Mouse (Mus musculus): ENCODE data around the gene Pparg. TPM values are rescaled to one million over a fixed set of nuclear protein-coding genes. Genes with fewer than 3 reads are reported as not detected.

The Pparg gene
- polyA plus RNA-seq (2014; fragmentation: Nextera tagmentation; extraction: Ambion mirVana): 0.16 TPM in 1 of 2 replicates, not detected in the other

DNA sequence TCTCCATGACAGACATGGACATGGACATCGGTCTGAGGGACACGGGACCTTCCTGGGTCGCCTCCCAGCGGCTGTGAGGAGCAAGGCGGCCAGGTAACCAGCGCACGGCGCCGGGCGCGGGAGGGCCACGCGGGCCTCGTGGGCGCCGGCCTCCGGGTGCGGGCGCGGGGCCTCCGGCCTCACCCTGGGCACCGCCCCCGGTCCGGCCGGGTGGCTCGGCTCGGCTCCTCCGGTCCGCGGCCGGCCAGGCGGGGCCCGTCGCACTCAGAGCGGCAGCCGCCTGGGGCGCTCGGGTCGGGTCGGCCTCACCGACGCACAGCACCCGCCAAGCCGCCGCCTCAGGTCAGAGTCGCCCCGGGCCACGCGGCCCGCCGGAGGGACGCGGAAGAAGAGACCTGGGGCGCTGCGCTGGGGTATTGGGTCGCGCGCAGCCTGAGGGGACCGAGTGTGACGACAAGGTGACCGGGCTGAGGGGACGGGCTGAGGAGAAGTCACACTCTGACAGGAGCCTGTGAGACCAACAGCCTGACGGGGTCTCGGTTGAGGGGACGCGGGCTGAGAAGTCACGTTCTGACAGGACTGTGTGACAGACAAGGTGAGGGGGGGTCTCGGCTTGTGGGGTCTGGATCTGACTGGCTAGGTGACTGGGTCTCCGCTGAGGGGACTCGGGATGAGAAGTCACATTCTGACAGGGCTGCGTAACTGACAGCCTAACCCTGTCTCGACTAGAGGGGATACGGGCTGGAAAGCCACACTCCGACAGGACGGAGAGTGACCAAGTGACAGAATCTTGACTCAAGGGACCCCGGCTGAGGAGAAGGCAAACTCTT lies at the start of gene Pparg:
TSS of gene Pparg (plus strand) at position 176 of the 830 bp plus-strand sequence.
- H3K9me3 ChIP-seq (replicated peaks; ENCODE audit: control insufficient read depth, low read length): peaks cover 6% of the 10 kb centered on the region; the same call in 1 of the 2 replicates
- peak; percentile 69 for ATAC-seq
- DNase-seq (ENCODE audit: low spot score): peak; percentile 32
- peaks cover 7% of the 10 kb centered on the region for H3K4me1 ChIP-seq (ENCODE audit: control insufficient read depth, insufficient read depth, low read length)
- H3K4me3 ChIP-seq (ENCODE audit: low read depth, low read length): peak within 1 kb of the TSS; percentile 55
- peak within 1 kb of the TSS; percentile 99 for H3K4me2 ChIP-seq (ENCODE audit: low read length)
- peaks cover 12% of the 10 kb centered on the region for H3K27me3 ChIP-seq (replicated peaks; ENCODE audit: control insufficient read depth, insufficient read depth, low read length)
- H3K27ac ChIP-seq (ENCODE audit: low read depth, low read length): no peak within 1 kb of the TSS
- H3K36me3 ChIP-seq (ENCODE audit: control insufficient read depth, insufficient read depth, low read length): no peaks in the 10 kb centered on the region
- H3K9ac ChIP-seq (ENCODE audit: low read length): peak within 1 kb of the TSS; percentile 62
- 1% methylated on average over 68 of the region's 76 CpGs for WGBS

DNA sequence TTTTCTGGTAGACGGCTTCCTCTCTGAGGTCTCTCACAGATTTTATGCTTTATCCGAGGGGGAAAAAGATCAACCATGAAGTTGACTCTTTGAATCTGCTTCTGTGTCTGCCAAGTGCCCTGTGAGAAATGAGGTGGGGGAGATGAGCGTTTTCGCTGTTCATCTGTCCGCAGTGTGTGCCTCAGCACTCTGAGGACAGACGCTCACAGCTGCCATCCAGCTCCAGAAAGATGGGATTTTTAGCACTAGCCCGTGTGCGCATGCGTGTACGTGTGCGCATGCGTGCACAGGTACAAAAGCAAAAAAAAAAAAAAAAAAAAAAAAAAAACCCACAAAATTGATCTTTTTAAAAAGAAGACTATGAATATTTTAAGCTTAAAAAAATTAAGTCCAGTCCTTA lies 48.0 kb upstream of the Pparg start:
- Histone ChIP-seq H3K4me2 (ENCODE audit: low read length) (peak overlapping the region; percentile 22), H3K27me3 (replicated peaks; ENCODE audit: control insufficient read depth, insufficient read depth, low read length) (no peaks in the 10 kb centered on the region), H3K9me3 (replicated peaks; ENCODE audit: control insufficient read depth, low read length) (no peaks in the 10 kb centered on the region), H3K9ac (ENCODE audit: low read length) (0 out of 2 replicates have a peak overlapping the region, but pooled peaks have one; percentile 33), H3K4me3 (ENCODE audit: low read depth, low read length) (peak overlapping the region; percentile 11; the same call in 1 of the 2 replicates), H3K4me1 (ENCODE audit: control insufficient read depth, insufficient read depth, low read length) (no peaks in the 10 kb centered on the region), H3K27ac (ENCODE audit: low read depth, low read length) (no peak overlapping the region), H3K36me3 (ENCODE audit: control insufficient read depth, insufficient read depth, low read length) (no peaks in the 10 kb centered on the region)
- no peak for ATAC-seq
- WGBS: 71% methylated on average over 12 of the region's 12 CpGs
- DNase-seq (ENCODE audit: low spot score): peak; percentile 41

DNA sequence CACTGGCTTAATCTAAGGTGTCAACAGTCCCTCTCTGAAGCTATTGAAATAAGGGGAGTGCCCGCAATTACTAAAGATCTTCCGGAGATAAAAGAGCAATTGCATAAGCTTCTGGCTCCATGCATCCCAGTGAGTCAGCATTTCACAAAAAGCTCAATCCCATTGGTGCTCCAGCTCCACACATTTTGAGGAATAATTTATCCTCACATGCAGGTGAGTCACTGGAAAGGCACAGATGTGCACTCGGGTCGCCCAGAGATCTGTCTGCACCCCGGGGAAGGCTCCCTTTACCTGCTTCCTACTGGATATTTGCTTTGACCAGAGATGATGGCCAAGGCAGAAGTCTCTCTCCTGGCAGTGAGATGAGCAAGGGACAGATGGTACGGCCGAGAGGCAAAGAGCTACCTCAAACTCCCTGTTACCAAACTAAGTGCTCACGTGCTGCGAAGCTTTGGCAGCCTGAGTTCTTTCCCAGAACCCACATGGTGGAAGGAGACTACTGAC lies 47.5 kb upstream of the Pparg start:
- Histone ChIP-seq H3K4me2 (ENCODE audit: low read length) (no peak overlapping the region), H3K27me3 (replicated peaks; ENCODE audit: control insufficient read depth, insufficient read depth, low read length) (no peaks in the 10 kb centered on the region), H3K9me3 (replicated peaks; ENCODE audit: control insufficient read depth, low read length) (no peaks in the 10 kb centered on the region), H3K27ac (ENCODE audit: low read depth, low read length) (no peak overlapping the region), H3K36me3 (ENCODE audit: control insufficient read depth, insufficient read depth, low read length) (no peaks in the 10 kb centered on the region), H3K9ac (ENCODE audit: low read length) (no peak overlapping the region), H3K4me1 (ENCODE audit: control insufficient read depth, insufficient read depth, low read length) (no peaks in the 10 kb centered on the region), H3K4me3 (ENCODE audit: low read depth, low read length) (no peak overlapping the region)
- ATAC-seq (no peak), DNase-seq (ENCODE audit: low spot score) (no peak)
- 67% methylated on average over 9 of the region's 9 CpGs for WGBS

GRCm38 (mm10) chr6:115313910-115314309 lies 46.8 kb upstream of the Pparg start:
- DNase-seq (ENCODE audit: low spot score) (no peak), ATAC-seq (no peak)
- no peaks in the 10 kb centered on the region for H3K27me3 ChIP-seq (replicated peaks; ENCODE audit: control insufficient read depth, insufficient read depth, low read length)
- H3K27ac ChIP-seq (ENCODE audit: low read depth, low read length): no peak overlapping the region
- 77% methylated on average over 7 of the region's 7 CpGs for WGBS
- no peak overlapping the region for H3K4me2 ChIP-seq (ENCODE audit: low read length)
- H3K4me3 ChIP-seq (ENCODE audit: low read depth, low read length): no peak overlapping the region
- H3K9ac ChIP-seq (ENCODE audit: low read length): no peak overlapping the region
- no peaks in the 10 kb centered on the region for H3K36me3 ChIP-seq (ENCODE audit: control insufficient read depth, insufficient read depth, low read length)
- H3K4me1 ChIP-seq (ENCODE audit: control insufficient read depth, insufficient read depth, low read length): no peaks in the 10 kb centered on the region
- no peaks in the 10 kb centered on the region for H3K9me3 ChIP-seq (replicated peaks; ENCODE audit: control insufficient read depth, low read length)

- no peak overlapping the region for H3K4me2 ChIP-seq (ENCODE audit: low read length)
- ATAC-seq (no peak), DNase-seq (ENCODE audit: low spot score) (no peak)
- H3K4me1 ChIP-seq (ENCODE audit: control insufficient read depth, insufficient read depth, low read length): no peaks in the 10 kb centered on the region
- no peaks in the 10 kb centered on the region for H3K9me3 ChIP-seq (replicated peaks; ENCODE audit: control insufficient read depth, low read length)
- H3K4me3 ChIP-seq (ENCODE audit: low read depth, low read length): no peak overlapping the region
- H3K9ac ChIP-seq (ENCODE audit: low read length): no peak overlapping the region
- WGBS: 81% methylated on average over 4 of the region's 4 CpGs
- H3K36me3 ChIP-seq (ENCODE audit: control insufficient read depth, insufficient read depth, low read length): no peaks in the 10 kb centered on the region
- no peaks in the 10 kb centered on the region for H3K27me3 ChIP-seq (replicated peaks; ENCODE audit: control insufficient read depth, insufficient read depth, low read length)
- no peak overlapping the region for H3K27ac ChIP-seq (ENCODE audit: low read depth, low read length)
Measured at GRCm38 (mm10) chr6:115315770-115316169, 45.0 kb upstream of the Pparg start.

DNA sequence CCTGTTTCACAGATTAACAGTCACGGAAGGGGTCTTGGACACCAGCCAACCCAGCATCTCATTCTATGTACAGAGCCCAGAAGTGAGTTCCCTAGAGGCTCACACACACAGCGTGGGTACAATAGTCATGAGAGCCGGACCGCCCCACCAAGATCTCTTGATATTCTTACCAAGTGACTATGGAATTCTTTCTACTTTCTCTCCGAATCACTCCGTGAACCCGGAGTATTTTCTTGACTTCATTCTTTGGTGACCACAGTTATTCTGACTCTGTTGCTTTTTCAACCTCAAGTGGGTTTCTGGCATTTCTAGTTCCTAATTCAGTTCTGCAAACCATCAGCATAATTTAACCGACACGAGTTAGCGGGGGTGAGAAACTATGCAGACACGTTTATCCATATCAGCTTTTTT lies 43.9 kb upstream of the Pparg start:
- Histone ChIP-seq H3K4me1 (ENCODE audit: control insufficient read depth, insufficient read depth, low read length) (no peaks in the 10 kb centered on the region), H3K9ac (ENCODE audit: low read length) (no peak overlapping the region), H3K4me3 (ENCODE audit: low read depth, low read length) (no peak overlapping the region), H3K27ac (ENCODE audit: low read depth, low read length) (no peak overlapping the region), H3K27me3 (replicated peaks; ENCODE audit: control insufficient read depth, insufficient read depth, low read length) (no peaks in the 10 kb centered on the region), H3K4me2 (ENCODE audit: low read length) (no peak overlapping the region), H3K9me3 (replicated peaks; ENCODE audit: control insufficient read depth, low read length) (no peaks in the 10 kb centered on the region), H3K36me3 (ENCODE audit: control insufficient read depth, insufficient read depth, low read length) (no peaks in the 10 kb centered on the region)
- ATAC-seq (no peak), DNase-seq (ENCODE audit: low spot score) (peak; percentile 27)
- WGBS: 67% methylated on average over 11 of the region's 11 CpGs

DNA sequence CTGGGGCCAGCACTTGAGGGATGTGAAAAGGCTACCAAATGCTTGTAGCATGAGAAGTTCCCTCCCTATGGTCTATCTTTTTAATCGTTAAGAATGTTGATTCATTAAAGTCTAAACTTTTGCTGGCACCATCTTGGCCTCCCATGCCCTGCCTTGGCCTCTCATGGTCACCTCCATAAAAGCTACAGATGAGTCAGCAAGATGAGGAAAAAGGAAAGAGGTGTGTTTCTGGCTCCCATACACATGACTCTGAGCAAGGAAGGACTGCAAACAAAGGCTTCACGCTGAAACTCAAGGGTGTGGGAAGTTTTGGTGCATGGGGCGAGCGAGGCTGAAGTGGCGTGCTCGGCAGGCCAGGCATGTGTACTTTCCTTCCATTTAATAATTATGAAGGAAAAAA lies 41.9 kb upstream of the Pparg start:
- no peak for ATAC-seq
- no peak for DNase-seq (ENCODE audit: low spot score)
- no peaks in the 10 kb centered on the region for H3K9me3 ChIP-seq (replicated peaks; ENCODE audit: control insufficient read depth, low read length)
- H3K4me3 ChIP-seq (ENCODE audit: low read depth, low read length): no peak overlapping the region
- 90% methylated on average over 6 of the region's 6 CpGs for WGBS
- H3K27me3 ChIP-seq (replicated peaks; ENCODE audit: control insufficient read depth, insufficient read depth, low read length): no peaks in the 10 kb centered on the region
- no peak overlapping the region for H3K4me2 ChIP-seq (ENCODE audit: low read length)
- H3K27ac ChIP-seq (ENCODE audit: low read depth, low read length): no peak overlapping the region
- H3K9ac ChIP-seq (ENCODE audit: low read length): no peak overlapping the region
- H3K4me1 ChIP-seq (ENCODE audit: control insufficient read depth, insufficient read depth, low read length): peaks cover 4% of the 10 kb centered on the region; the same call in 1 of the 2 replicates
- no peaks in the 10 kb centered on the region for H3K36me3 ChIP-seq (ENCODE audit: control insufficient read depth, insufficient read depth, low read length)

DNA sequence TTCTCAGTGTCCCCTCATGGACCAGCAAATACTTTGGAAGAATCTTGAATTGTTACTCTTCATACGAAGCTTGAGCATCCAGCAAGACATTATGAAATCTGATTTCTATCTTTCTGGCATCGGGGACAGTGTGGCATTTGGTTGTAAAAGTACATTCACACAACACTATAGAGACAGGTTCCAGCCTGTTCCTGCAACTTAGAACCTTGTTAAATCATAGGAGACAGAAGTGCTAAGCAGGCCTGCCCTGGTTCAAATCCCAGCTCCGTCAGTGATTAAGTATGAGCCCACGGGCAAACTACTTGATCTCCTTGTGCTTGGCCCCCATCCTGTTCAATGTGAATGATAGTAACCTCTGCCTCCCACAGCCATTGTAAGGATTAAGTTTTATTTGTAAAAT lies 41.1 kb upstream of the Pparg start:
- no peak overlapping the region for H3K4me3 ChIP-seq (ENCODE audit: low read depth, low read length)
- no peak for DNase-seq (ENCODE audit: low spot score)

More for the DNA sequence above, 41.1 kb upstream of the Pparg start:
- no peak for ATAC-seq
- H3K36me3 ChIP-seq (ENCODE audit: control insufficient read depth, insufficient read depth, low read length): no peaks in the 10 kb centered on the region
- no peak overlapping the region for H3K4me2 ChIP-seq (ENCODE audit: low read length)
- no peak overlapping the region for H3K9ac ChIP-seq (ENCODE audit: low read length)
- no peaks in the 10 kb centered on the region for H3K9me3 ChIP-seq (replicated peaks; ENCODE audit: control insufficient read depth, low read length)
- 93% methylated on average over 4 of the region's 4 CpGs for WGBS
- no peaks in the 10 kb centered on the region for H3K27me3 ChIP-seq (replicated peaks; ENCODE audit: control insufficient read depth, insufficient read depth, low read length)
- H3K4me1 ChIP-seq (ENCODE audit: control insufficient read depth, insufficient read depth, low read length): peaks cover 4% of the 10 kb centered on the region; the same call in 1 of the 2 replicates
- no peak overlapping the region for H3K27ac ChIP-seq (ENCODE audit: low read depth, low read length)

Measured in forebrain, embryonic 14.5 days (tissue).